Mouse (Mus musculus) lung, postnatal 0 days (tissue): ENCODE results near the gene Gm36028.

Experiments used
- CTCF ChIP-seq: IDR thresholded peaks from 2 replicates; pipeline ENCODE4 v1.5.1; 2016; ENCODE audit warnings: antibody characterized with exemption, mild to moderate bottlenecking
- EP300 ChIP-seq: IDR thresholded peaks from 2 replicates; pipeline ENCODE4 v1.6.1; 2016; ENCODE audit warnings: antibody characterized with exemption, mild to moderate bottlenecking, control low read depth

- no peak for TF ChIP-seq CTCF
- TF ChIP-seq EP300 = no peak
Observed at GRCm38 (mm10) chr16:37853279-37853678, 7.7 kb downstream of the Gm36028 start.
